Mouse (Mus musculus) activated CD4-positive, CD25-positive, alpha-beta regulatory T cell, adult 4 months (primary cell): ENCODE results near the gene Bzw1. TPM values are rescaled to one million over a fixed set of nuclear protein-coding genes. Genes with fewer than 3 reads are reported as not detected.

Experiments used
- ATAC-seq: one replicate; pipeline ENCODE4 v1.8.0; 2017
- polyA plus RNA-seq, 2 experiments: library from polyadenylated mRNA; unstranded; fragments of 100-300 nt; shearing (Covaris generic); gene quantifications; one replicate each; pipeline ENCODE4 v1.2.1; 2017

Bzw1 gene
- polyA plus RNA-seq, 2 experiments from 2014 or later, result 406 to 458 TPM

- no peak for ATAC-seq
Measured at GRCm38 (mm10) chr1:58397731-58398130, 5.0 kb downstream of the Bzw1 start.

DNA sequence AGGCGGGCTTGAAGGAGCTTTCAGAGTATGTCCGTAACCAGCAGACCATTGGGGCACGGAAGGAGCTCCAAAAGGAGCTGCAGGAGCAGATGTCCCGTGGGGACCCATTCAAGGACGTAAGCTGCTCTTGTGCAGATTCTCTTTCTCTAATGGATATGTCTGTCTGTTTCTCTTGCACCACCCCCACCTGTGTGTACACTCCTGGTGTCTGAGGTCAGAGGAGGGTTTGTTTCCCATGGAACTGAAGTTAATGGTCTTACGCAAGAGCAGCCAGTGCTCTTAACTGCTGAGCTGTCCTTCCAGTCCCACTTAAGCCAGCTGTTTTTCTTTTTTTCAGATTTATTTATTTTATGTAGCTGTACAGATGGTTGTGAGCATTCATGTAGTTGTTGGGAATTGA, 8.7 kb downstream of the Bzw1 start:
- ATAC-seq, result no peak

DNA sequence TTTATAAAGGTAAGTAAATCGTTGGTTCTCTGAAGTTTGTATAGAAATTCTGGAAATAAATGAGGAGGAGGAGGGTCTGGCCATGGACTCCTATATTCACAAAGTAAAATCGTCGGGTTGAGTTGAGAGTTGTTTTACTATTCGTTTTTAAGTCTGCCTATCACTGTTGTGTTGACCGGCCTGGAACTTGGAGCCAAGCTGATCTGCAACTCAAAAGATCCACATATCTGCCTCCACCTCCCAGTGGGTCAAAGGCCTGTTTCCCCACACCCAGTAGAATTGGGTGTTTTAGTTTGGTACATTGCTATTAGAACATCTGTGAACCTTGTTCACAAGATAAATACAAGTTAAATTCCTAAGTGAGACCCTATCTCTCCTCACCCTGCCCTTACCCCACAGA, 11.0 kb downstream of the Bzw1 start:
- no peak for ATAC-seq

GRCm38 (mm10) chr1:58407321-58407720, 14.6 kb downstream of the Bzw1 start:
- no peak for ATAC-seq

- no peak for ATAC-seq
Measured at GRCm38 (mm10) chr1:58408141-58408540, 15.4 kb downstream of the Bzw1 start.

GRCm38 (mm10) chr1:58409553-58410197, 17.0 kb downstream of the Bzw1 start:
- ATAC-seq, result no peak

DNA sequence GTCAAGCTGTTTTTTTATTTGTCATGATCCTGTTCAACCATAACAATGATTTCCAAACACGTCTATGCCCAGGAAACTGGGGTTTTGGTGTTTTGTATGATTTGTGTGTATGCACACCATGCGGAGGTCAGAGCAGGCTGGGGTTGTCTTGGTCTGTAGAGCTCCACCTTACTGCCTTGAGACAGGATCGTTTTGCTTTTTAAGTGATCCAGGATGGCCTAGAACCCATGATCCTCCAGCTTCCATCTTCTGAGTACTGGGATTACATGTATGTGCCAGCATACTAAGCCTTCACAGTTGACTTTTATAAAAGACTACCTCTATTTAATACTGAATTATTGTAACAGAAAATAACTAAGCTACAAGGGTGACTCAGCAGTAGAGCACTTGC, 17.5 kb downstream of the Bzw1 start:
- no peak for ATAC-seq

DNA sequence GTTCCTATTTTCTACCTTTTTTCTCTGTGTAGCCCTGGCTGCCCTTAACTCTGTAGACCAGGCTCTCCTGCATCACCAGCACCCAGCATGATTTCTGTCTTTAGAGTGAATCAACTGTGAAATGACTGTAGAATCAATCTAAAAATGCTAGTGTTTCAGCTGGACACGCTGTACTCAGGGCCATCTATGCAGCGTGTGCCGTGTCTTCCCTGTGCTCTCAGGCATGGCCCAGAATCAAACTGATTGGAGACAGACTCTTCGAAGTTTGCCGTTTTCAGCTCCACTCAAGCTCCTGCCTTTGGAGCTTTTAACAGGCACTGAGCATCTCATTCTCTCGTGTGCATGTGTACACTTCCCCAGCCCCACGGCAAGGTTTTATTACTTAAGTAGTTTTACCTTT, 18.1 kb downstream of the Bzw1 start:
- no peak for ATAC-seq

DNA sequence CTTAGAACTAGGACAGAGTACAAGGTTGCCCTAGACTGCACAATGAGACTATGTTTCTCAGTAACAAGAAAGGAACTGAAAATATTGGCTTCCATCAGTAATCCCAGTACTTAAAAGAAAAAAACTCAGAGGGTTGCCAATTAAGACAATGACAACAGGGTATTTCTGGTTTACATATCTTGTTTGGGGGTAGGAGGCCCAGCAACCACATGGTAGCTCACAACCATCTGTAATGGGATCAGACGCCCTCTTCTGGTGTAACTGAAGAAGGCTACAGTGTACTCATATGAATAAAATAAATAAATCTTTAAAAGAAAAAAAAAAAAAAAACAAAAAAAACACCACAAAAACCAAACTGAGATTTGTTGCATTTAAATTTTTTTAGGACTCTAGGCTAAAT, 22.7 kb downstream of the Bzw1 start:
- ATAC-seq, result peak; percentile 41

DNA sequence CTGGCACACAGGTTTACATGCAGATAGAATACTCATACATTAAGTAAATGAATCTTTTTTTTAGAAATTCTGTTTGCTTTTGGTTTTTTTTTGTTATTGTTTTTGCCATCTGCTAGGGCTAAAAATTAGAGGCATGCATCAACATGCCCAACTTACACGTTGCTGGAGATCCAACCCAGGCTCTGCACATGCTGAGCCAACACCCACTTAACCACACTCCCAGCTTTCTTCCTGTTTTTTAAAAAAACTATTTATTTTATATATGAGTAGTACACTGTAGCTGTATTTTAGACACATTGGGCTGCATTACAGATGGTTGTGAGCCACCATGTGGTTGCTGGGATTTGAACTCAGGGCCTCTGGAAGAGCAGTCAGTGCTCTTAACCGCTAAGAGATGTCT, 23.4 kb downstream of the Bzw1 start:
- ATAC-seq, result peak; percentile 5

- ATAC-seq, result no peak
Measured at GRCm38 (mm10) chr1:58420032-58420431, 27.3 kb downstream of the Bzw1 start.

DNA sequence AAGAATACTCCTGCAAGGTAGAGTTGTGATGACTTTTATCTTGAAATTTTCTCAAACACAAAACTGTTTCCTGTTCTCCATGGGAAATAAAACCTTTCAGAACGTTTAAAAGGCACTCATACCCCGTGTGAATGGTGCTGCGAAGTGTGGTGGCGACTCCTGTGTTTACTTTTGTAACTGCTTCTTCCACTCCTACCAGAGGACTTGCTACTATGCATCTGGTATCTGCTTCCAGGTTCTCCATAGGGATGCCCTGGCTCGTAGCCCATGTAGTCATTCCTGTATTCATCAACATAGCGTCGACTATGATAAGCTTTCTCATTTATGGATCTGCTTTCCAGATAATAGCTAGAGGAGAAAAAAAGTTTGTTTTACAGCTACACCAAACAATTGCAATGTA, 28.3 kb downstream of the Bzw1 start:
- ATAC-seq, result no peak

- peak; percentile 83 for ATAC-seq
Measured at GRCm38 (mm10) chr1:58422879-58423278, 30.2 kb downstream of the Bzw1 start.

DNA sequence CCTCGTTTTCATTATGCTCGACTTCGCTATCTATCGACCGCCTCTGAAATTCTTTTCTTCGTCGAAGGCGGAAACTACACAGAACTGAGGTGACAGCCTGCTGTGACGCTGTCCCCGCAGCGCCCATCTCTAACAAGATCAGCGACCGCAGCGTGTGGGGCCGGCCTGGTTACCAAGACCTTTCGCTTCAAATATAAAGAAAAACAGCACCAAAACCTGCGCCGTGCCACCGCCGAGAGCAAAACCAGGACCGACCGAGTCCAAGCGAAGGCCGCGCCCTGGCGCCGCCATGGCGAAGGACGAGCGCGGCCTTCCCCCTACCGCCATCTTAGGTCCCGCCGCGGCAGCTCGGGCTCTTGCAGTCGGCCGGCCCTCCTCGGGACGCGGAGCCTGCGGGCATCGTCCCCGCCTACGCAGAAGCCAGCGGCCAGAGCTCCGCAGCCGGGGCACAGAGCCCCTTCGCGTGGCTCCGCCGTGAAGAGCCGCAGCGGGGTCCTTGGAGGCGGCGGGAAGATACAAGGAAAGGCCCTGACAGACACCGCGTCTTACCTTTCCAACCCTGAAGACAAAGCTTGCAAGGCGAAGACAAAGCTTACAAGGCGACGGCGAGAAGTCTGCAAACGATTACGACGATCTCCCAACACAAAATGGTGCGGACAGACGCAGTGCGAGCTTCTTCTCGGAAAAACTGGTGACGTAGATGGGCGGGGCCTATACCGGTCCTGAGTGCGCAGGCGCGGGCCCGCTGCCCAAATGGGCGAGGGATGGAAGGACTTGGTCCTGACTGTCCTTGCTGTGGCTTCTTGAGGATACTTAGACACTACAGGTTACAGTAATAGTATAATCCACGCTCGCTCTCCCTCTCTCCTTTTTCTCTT, 30.9 kb downstream of the Bzw1 start, which contains the start of gene Clk1:
TSS of gene Clk1 (minus strand) at position 696 of the 878 bp plus-strand sequence.
- ATAC-seq, result peak; percentile 64

GRCm38 (mm10) chr1:58424551-58424950, 31.9 kb downstream of the Bzw1 start:
- no peak for ATAC-seq

DNA sequence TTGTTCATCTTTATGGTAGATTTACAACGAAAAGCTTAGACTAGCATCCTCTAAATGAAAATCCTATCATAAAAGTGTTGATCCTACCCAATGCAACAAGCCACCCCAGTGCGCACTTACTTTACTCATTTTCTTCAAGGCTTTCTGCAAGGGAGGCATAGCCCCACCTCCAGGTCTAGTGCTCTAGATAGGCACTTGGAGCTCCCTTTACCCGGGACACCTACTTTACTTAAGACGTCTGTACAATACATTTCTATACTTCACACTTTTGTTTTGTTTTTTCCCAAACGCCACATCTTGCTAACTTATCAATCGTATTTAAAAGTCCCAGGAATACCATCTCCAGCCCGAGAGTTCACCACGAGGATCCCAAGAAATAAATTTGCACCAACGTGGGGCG, 52.0 kb downstream of the Bzw1 start:
- ATAC-seq, result no peak

- peak; percentile 93 for ATAC-seq
Measured at GRCm38 (mm10) chr1:58445143-58445722, 52.5 kb downstream of the Bzw1 start, which contains the start of the genes Nif3l1 and Ppil3. Gene Nif3l1, plus strand, starts transcription at chr1:58445151. Gene Ppil3, minus strand, starts transcription at chr1:58445486.

DNA sequence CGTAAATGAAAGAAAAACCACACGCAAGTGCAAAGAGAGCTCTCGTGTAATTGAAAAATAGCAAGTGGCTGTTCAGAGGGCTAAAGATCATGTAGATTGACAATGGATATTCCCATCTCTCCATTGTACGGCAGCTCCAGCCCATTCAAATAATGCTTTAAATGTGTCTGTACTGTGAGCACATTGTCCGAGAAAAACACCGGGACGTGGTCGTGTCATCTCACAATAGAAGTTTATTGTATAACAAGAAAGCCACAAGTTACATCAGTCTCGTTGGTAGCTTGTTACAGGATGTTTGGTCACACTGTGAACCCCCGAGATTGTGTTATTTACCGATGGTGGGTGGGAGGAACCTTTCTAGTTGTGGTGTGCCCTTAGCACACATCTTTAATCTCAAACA, 53.2 kb downstream of the Bzw1 start:
- ATAC-seq, result peak; percentile 29

GRCm38 (mm10) chr1:58447766-58448165, 55.1 kb downstream of the Bzw1 start:
- no peak for ATAC-seq

GRCm38 (mm10) chr1:58448396-58448795, 55.7 kb downstream of the Bzw1 start:
- no peak for ATAC-seq

- ATAC-seq, result peak; percentile 90
Measured at GRCm38 (mm10) chr1:58454316-58454715, 61.6 kb downstream of the Bzw1 start.
